Mouse (Mus musculus) hindbrain, embryonic 12.5 days (tissue): ENCODE measurements around the gene Alpl. TPM values are rescaled to one million over a fixed set of nuclear protein-coding genes. Genes with fewer than 3 reads are reported as not detected.

Experiments
- ATAC-seq: fragments of 200-750 bp; cut with Nextera tagmentation; 2 replicates; pipeline ENCODE4 v1.8.0; 2017; ENCODE audit warnings: moderate TSS enrichment; ENCODE audit not compliant: low FRiP score
- H3K27ac ChIP-seq: fragments of 300-500 bp; sonication (generic); 2 replicates; pipeline ENCODE4 v1.5.1; 2016; ENCODE audit warnings: mild to moderate bottlenecking
- H3K27me3 ChIP-seq: fragments of 300-500 bp; sonication (generic); 2 replicates; pipeline ENCODE4 v1.6.1; 2016; ENCODE audit warnings: mild to moderate bottlenecking
- H3K36me3 ChIP-seq: fragments of 300-500 bp; sonication (generic); 2 replicates; pipeline ENCODE4 v1.6.1; 2016; ENCODE audit warnings: mild to moderate bottlenecking
- H3K4me1 ChIP-seq: fragments of 300-500 bp; sonication (generic); 2 replicates; pipeline ENCODE4 v1.6.1; 2016
- H3K4me2 ChIP-seq: fragments of 300-500 bp; sonication (generic); replicated peaks from 2 replicates; pipeline ENCODE4 v1.6.1; 2016; ENCODE audit warnings: mild to moderate bottlenecking
- H3K4me3 ChIP-seq: fragments of 300-500 bp; sonication (generic); 2 replicates; pipeline ENCODE4 v1.5.1; 2016; ENCODE audit warnings: mild to moderate bottlenecking
- H3K9ac ChIP-seq: fragments of 300-500 bp; sonication (generic); 2 replicates; pipeline ENCODE4 v1.6.1; 2016; ENCODE audit warnings: mild to moderate bottlenecking, moderate library complexity
- H3K9me3 ChIP-seq: fragments of 300-500 bp; sonication (generic); replicated peaks from 2 replicates; pipeline ENCODE4 v1.6.1; 2016; ENCODE audit warnings: mild to moderate bottlenecking
- WGBS: fragments of 180-500 bp; shearing (Covaris S2); methylation state at CpG from one replicate; pipeline ENCODE4 v1.1.7; 2016; 5-methylcytosine and 5-hydroxymethylcytosine counted together
- polyA plus RNA-seq: library from polyadenylated mRNA; unstranded; fragments of >200 nt; fragmentation: Nextera tagmentation; extraction: Ambion mirVana; gene quantifications from 2 replicates; pipeline ENCODE4 v1.2.1, GENCODE M21; 2016

Gene Alpl
- 13.6 and 15.9 TPM in 2 replicates for polyA plus RNA-seq

GRCm38 (mm10) chr4:137795611-137796557 lies at the start of gene Alpl:
Alpl (minus strand) TSS chr4:137796384.
- H3K4me3 ChIP-seq = peak within 1 kb of the TSS; percentile 41
- H3K4me1 ChIP-seq = peaks cover 36% of the 10 kb centered on the region
- peaks cover 35% of the 10 kb centered on the region for H3K27me3 ChIP-seq
- H3K36me3 ChIP-seq = no peaks in the 10 kb centered on the region
- H3K4me2 ChIP-seq = peak within 1 kb of the TSS; percentile 91
- ATAC-seq = peak; percentile 74
- under 1% methylated on average over 77 of the region's 78 CpGs for WGBS
- H3K27ac ChIP-seq = no peak within 1 kb of the TSS
- H3K9ac ChIP-seq = peak within 1 kb of the TSS; percentile 53; the same call in 1 of the 2 replicates
- no peaks in the 10 kb centered on the region for H3K9me3 ChIP-seq

GRCm38 (mm10) chr4:137844656-137845055 lies 48.5 kb upstream of the Alpl start:
- no peak overlapping the region for H3K27ac ChIP-seq
- H3K4me1 ChIP-seq = no peaks in the 10 kb centered on the region

GRCm38 (mm10) chr4:137839452-137839851 lies 43.3 kb upstream of the Alpl start:
- ATAC-seq = no peak
- H3K9ac ChIP-seq = no peak overlapping the region
- 82% methylated on average over 5 of the region's 5 CpGs for WGBS
- H3K4me2 ChIP-seq = no peak overlapping the region
- no peak overlapping the region for H3K4me3 ChIP-seq
- H3K27ac ChIP-seq = no peak overlapping the region
- H3K9me3 ChIP-seq = no peaks in the 10 kb centered on the region
- no peaks in the 10 kb centered on the region for H3K4me1 ChIP-seq
- peaks cover 5% of the 10 kb centered on the region for H3K27me3 ChIP-seq
- H3K36me3 ChIP-seq = no peaks in the 10 kb centered on the region

More at GRCm38 (mm10) chr4:137844656-137845055, 48.5 kb upstream of the Alpl start:
- WGBS = 21% methylated on average over 11 of the region's 11 CpGs
- Histone ChIP-seq H3K9ac (no peak overlapping the region), H3K36me3 (no peaks in the 10 kb centered on the region), H3K27me3 (no peaks in the 10 kb centered on the region), H3K4me3 (no peak overlapping the region), H3K4me2 (no peak overlapping the region), H3K9me3 (no peaks in the 10 kb centered on the region)
- ATAC-seq = no peak

GRCm38 (mm10) chr4:137838791-137839190 lies 42.6 kb upstream of the Alpl start:
- no peaks in the 10 kb centered on the region for H3K36me3 ChIP-seq
- H3K27me3 ChIP-seq = peaks cover 5% of the 10 kb centered on the region
- ATAC-seq = no peak
- WGBS = 96% methylated on average over 2 of the region's 2 CpGs
- H3K9ac ChIP-seq = no peak overlapping the region
- no peak overlapping the region for H3K4me3 ChIP-seq
- H3K4me2 ChIP-seq = no peak overlapping the region
- H3K9me3 ChIP-seq = no peaks in the 10 kb centered on the region
- H3K4me1 ChIP-seq = no peaks in the 10 kb centered on the region
- no peak overlapping the region for H3K27ac ChIP-seq

- no peak overlapping the region for H3K9ac ChIP-seq
- 83% methylated on average over 8 of the region's 8 CpGs for WGBS
- no peaks in the 10 kb centered on the region for H3K36me3 ChIP-seq
- H3K4me2 ChIP-seq = no peak overlapping the region
- H3K27me3 ChIP-seq = peaks cover 5% of the 10 kb centered on the region
- H3K4me3 ChIP-seq = no peak overlapping the region
- H3K4me1 ChIP-seq = no peaks in the 10 kb centered on the region
- ATAC-seq = no peak
- no peaks in the 10 kb centered on the region for H3K9me3 ChIP-seq
- no peak overlapping the region for H3K27ac ChIP-seq
Observed at GRCm38 (mm10) chr4:137837792-137838191, 41.6 kb upstream of the Alpl start.

GRCm38 (mm10) chr4:137836741-137837140 lies 40.6 kb upstream of the Alpl start:
- 86% methylated on average over 5 of the region's 5 CpGs for WGBS
- Histone ChIP-seq H3K36me3 (no peaks in the 10 kb centered on the region), H3K27ac (no peak overlapping the region), H3K4me2 (no peak overlapping the region), H3K9me3 (no peaks in the 10 kb centered on the region), H3K9ac (no peak overlapping the region), H3K4me1 (no peaks in the 10 kb centered on the region), H3K4me3 (no peak overlapping the region), H3K27me3 (peaks cover 5% of the 10 kb centered on the region)
- ATAC-seq = no peak

GRCm38 (mm10) chr4:137835624-137836337 lies 39.6 kb upstream of the Alpl start:
- peak; percentile 92 for ATAC-seq
- Histone ChIP-seq H3K4me2 (peak overlapping the region; percentile 19), H3K9me3 (no peaks in the 10 kb centered on the region), H3K36me3 (no peaks in the 10 kb centered on the region), H3K27ac (no peak overlapping the region), H3K9ac (no peak overlapping the region), H3K4me1 (no peaks in the 10 kb centered on the region), H3K27me3 (peaks cover 5% of the 10 kb centered on the region), H3K4me3 (no peak overlapping the region)
- WGBS = 16% methylated on average over 14 of the region's 14 CpGs

- Histone ChIP-seq H3K36me3 (no peaks in the 10 kb centered on the region), H3K27me3 (peaks cover 21% of the 10 kb centered on the region), H3K4me2 (no peak overlapping the region), H3K4me1 (no peaks in the 10 kb centered on the region), H3K27ac (no peak overlapping the region), H3K9ac (no peak overlapping the region), H3K4me3 (no peak overlapping the region), H3K9me3 (no peaks in the 10 kb centered on the region)
- WGBS = 84% methylated on average over 11 of the region's 11 CpGs
- no peak for ATAC-seq
Observed at GRCm38 (mm10) chr4:137831598-137831997, 35.4 kb upstream of the Alpl start.

GRCm38 (mm10) chr4:137830380-137830779 lies 34.2 kb upstream of the Alpl start:
- no peak overlapping the region for H3K27ac ChIP-seq
- peaks cover 18% of the 10 kb centered on the region for H3K27me3 ChIP-seq
- no peak overlapping the region for H3K4me2 ChIP-seq
- no peak for ATAC-seq
- no peak overlapping the region for H3K4me3 ChIP-seq
- no peaks in the 10 kb centered on the region for H3K36me3 ChIP-seq
- no peaks in the 10 kb centered on the region for H3K9me3 ChIP-seq
- H3K9ac ChIP-seq = no peak overlapping the region
- WGBS = 22% methylated on average over 6 of the region's 6 CpGs
- H3K4me1 ChIP-seq = no peaks in the 10 kb centered on the region

GRCm38 (mm10) chr4:137824881-137825280 lies 28.7 kb upstream of the Alpl start:
- no peaks in the 10 kb centered on the region for H3K36me3 ChIP-seq
- no peak overlapping the region for H3K27ac ChIP-seq
- no peaks in the 10 kb centered on the region for H3K4me1 ChIP-seq
- no peak overlapping the region for H3K4me2 ChIP-seq
- H3K9me3 ChIP-seq = peaks cover 2% of the 10 kb centered on the region; the same call in 1 of the 2 replicates
- no peak for ATAC-seq
- H3K27me3 ChIP-seq = peaks cover 10% of the 10 kb centered on the region
- no peak overlapping the region for H3K9ac ChIP-seq
- no peak overlapping the region for H3K4me3 ChIP-seq
- 92% methylated on average over 2 of the region's 2 CpGs for WGBS

GRCm38 (mm10) chr4:137823542-137823941 lies 27.4 kb upstream of the Alpl start:
- WGBS = 91% methylated on average over 3 of the region's 3 CpGs

GRCm38 (mm10) chr4:137822537-137822936 lies 26.4 kb upstream of the Alpl start:
- Histone ChIP-seq H3K27me3 (no peaks in the 10 kb centered on the region), H3K9me3 (peaks cover 4% of the 10 kb centered on the region; the same call in 1 of the 2 replicates), H3K27ac (no peak overlapping the region), H3K9ac (no peak overlapping the region), H3K4me3 (no peak overlapping the region), H3K4me1 (peaks cover 2% of the 10 kb centered on the region; the same call in 1 of the 2 replicates), H3K4me2 (no peak overlapping the region), H3K36me3 (no peaks in the 10 kb centered on the region)
- 96% methylated on average over 5 of the region's 5 CpGs for WGBS
- ATAC-seq = no peak

More at GRCm38 (mm10) chr4:137823542-137823941, 27.4 kb upstream of the Alpl start:
- Histone ChIP-seq H3K4me3 (no peak overlapping the region), H3K27me3 (no peaks in the 10 kb centered on the region), H3K4me1 (peaks cover 2% of the 10 kb centered on the region; the same call in 1 of the 2 replicates), H3K4me2 (no peak overlapping the region), H3K9ac (no peak overlapping the region), H3K36me3 (no peaks in the 10 kb centered on the region), H3K9me3 (peaks cover 4% of the 10 kb centered on the region; the same call in 1 of the 2 replicates), H3K27ac (no peak overlapping the region)
- ATAC-seq = no peak
